Mouse (Mus musculus) olfactory bulb, adult 2 months (tissue): ENCODE results near the gene Grid2.

ENCODE experiments used
- CTCF ChIP-seq: fragments of 200-500 bp; IDR thresholded peaks from 2 replicates; pipeline ENCODE4 v1.5.1; 2012; ENCODE audit warnings: low read depth, mild to moderate bottlenecking, low read length, moderate library complexity; ENCODE audit not compliant: insufficient read depth
- POLR2A ChIP-seq: fragments of 200-500 bp; IDR thresholded peaks from 2 replicates; pipeline ENCODE4 v1.6.1; 2012; ENCODE audit warnings: mild to moderate bottlenecking, low read depth, low read length, moderate library complexity; ENCODE audit not compliant: insufficient read depth

- TF ChIP-seq POLR2A: no peak
- no peak for TF ChIP-seq CTCF
Measured at GRCm38 (mm10) chr6:64245951-64246350, 990.3 kb downstream of the Grid2 start.
